Mouse (Mus musculus) liver, adult (tissue): ENCODE data around the gene Lhpp.

Experiments used
- GATA4 ChIP-seq: IDR thresholded peaks from 2 replicates; pipeline ENCODE4 v1.6.1; 2014; ENCODE audit warnings: mild to moderate bottlenecking, low read length; ENCODE audit not compliant: insufficient replicate concordance

Gene Lhpp

DNA sequence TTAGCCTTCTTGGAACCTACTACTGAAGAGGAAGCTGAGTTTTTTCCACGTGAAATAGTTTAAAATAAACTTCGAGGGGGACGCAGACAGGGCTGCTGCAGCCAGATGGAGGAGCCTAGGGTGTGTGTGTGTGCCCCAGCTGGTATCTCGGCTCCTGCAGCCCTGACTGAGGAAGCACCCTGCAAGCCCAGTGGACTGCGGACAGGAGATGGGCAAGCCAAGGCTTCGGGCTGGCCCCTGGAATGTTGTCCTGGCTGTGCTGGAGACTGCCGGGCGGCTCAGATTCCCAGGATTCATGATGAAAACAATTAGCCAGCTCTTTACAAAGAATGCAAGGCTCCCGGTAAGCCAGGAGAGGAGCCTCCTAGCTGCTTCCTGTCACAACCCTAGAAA is 47.6 kb downstream of the Lhpp start:
- no peak for TF ChIP-seq GATA4

DNA sequence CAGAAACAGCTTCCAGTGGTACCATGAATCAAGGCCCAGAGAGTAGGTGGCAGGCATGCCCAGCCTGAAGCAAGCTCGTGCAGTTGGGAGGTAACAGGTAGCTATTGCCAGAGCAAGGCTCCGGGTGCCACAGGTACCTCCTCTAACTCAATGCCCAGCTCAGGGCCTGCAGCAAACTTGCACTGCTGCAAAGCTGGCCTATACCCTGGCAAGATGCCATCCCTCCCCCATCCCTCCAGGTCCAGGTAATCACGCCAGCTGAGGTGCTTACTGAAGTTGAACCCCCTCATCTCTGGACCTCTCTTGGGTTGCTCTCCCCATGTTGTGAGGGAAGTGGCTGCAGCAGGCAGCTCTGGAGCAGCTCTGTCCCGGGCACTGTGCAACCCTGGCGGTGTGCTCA is 48.2 kb downstream of the Lhpp start:
- TF ChIP-seq GATA4: no peak

DNA sequence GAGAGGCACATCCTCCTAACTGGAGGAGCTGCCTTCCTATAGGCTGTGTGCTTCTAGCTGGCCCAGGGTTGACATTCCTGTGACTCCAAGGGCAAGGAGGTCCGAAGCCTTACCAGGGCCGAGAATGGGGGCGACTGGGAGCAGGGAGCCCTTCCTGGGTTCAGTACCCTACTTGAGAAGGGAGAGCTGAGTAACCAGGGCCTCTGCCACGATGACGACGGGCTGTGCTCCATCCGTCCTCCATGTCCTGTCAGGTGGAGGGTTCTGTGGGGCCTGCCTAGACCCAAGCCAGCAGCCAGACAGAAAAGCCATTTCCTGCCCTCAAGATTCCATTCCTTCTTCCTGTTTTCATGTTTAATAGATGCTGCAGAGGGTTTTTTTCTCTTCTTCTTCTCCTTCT is 49.2 kb downstream of the Lhpp start:
- TF ChIP-seq GATA4: no peak

GRCm38 (mm10) chr7:132664815-132665214 is 54.4 kb downstream of the Lhpp start:
- no peak for TF ChIP-seq GATA4

GRCm38 (mm10) chr7:132665664-132666382 is 55.4 kb downstream of the Lhpp start:
- no peak for TF ChIP-seq GATA4

- no peak for TF ChIP-seq GATA4
Observed at GRCm38 (mm10) chr7:132666516-132666915, 56.1 kb downstream of the Lhpp start.

DNA sequence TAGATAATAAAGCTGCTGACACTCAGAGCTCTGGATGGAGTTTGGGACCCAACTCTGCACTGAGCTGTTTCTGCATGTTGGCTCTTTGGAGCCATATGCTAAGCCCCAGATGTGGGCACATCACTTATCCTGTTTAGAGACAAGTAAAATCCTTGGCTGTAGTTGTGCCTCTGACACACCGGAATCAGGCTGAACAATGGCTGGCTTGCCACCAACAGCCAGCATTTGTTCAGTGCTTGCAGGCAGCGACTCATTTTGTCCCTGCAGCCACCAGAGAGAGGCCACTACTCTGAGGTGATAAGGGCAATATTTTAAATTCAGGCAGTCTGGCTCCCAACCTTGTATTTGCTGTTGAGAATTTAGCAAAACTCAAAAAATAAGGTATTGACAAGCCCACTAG is 58.2 kb downstream of the Lhpp start:
- TF ChIP-seq GATA4: peak; percentile 48; the same call in 1 of the 2 replicates

GRCm38 (mm10) chr7:132669999-132670862 is 59.8 kb downstream of the Lhpp start:
- TF ChIP-seq GATA4: peak; percentile 6; the same call in 1 of the 2 replicates

GRCm38 (mm10) chr7:132670863-132671165 is 60.4 kb downstream of the Lhpp start:
- no peak for TF ChIP-seq GATA4

DNA sequence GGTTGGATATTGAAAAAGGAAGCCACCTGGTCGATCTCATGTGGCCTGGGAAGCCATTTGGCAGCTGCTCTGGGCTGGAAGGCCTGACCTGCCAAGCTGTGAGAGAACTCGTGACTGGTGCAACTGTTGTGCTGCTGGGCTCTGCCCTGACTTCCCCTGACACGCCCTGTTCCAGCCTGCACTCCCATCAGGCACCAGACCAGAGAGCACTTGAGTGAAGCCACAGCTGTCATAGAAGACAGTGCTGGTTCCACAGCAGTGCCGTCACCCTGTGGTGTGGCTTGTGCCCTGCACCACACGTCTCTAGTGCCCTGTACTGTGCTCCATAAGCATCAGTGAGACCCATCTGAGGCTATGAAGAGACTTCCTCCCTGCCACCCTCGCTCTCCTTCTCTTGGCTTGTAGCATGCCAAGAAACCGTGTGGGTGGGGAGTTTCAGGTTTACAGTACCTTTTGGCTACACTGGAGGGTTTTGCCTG is 62.1 kb downstream of the Lhpp start:
- TF ChIP-seq GATA4: no peak

- no peak for TF ChIP-seq GATA4
Observed at GRCm38 (mm10) chr7:132673931-132674755, 63.7 kb downstream of the Lhpp start.

DNA sequence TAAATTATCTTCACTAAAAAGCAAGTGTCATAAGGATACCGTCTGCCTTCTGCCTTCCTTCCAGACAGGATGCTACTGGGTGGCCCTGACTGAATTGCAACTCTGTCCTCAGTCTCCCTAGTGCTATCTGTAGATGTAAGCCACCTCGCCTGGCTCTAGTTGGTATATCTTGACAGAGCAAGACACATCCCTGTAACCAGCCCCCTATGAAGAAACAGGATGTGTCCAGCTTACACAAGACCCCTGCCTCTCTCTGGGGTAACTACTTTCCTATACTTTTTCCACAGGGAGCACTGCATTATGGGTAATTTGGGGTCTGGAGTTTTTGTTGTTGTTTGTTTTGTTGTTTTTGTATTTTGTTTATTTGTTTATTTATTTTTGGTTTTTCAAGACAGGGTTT is 65.5 kb downstream of the Lhpp start:
- no peak for TF ChIP-seq GATA4

DNA sequence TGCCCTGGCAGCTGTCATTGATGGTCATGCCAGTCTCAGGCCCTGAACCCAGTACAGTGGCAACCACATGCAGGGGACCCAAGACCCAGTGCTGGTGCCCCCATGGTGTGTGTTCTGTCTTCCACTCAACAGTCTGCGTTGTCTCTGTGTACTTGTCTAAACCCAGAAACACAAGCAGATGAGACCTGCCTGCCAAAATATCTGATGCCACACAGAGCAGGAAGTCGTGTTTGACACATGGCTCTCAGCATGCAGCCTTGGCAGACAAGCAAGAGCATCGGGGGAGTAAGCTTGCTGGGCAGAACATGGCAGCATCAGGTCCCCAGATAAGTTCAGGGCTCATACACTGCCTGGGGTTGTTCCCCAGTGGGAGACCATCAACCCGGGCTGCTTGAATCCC is 68.7 kb downstream of the Lhpp start:
- no peak for TF ChIP-seq GATA4

DNA sequence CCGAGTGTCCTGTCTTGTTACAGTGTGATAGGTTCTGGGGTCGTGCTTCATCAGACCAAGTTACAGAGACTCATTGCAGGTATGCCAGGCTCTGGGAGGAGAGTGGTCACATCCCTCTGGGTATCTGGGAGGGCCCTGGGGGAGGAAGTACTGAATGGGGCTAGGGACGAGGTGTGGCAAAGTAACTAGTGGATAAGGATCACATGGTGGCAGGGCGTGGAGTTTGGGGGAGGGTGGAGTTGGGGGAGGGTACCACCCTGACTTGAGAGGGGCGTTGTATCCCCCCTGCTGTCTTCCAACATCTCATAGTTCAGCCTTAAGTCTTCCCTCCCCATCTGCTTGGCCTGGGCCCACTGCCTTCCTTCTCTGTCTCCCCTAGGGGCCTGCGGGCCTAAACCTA is 69.1 kb downstream of the Lhpp start:
- no peak for TF ChIP-seq GATA4

DNA sequence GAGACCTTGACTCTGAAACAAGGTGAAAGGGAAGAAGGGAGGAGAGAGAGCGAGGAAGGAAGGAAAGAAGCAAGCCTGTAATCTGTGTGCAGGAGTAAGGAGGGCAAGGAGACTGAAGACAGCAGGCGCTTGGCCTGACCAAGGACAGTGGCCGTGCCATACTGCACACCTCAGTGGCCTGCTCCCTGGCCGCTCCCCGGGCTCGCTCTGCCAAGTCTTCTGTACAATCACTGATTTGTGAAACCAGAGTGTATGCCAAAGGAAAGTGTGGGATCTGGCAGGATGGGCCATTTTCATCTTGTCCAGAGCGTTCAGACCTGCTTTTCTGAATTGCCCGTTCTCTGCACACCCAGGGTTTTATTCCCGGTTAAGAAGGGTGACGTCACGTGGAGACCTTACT is 70.9 kb downstream of the Lhpp start:
- TF ChIP-seq GATA4: no peak
